Mouse (Mus musculus) macrophage (primary cell): ENCODE data around the gene Ncapd2. TPM values are rescaled to one million over a fixed set of nuclear protein-coding genes. Genes with fewer than 3 reads are reported as not detected.

ENCODE experiments used
- H3K27ac ChIP-seq: fragments of 350-480 bp; formaldehyde crosslinking; 2 replicates; pipeline ENCODE4 v1.9.0; 2021
- H3K36me3 ChIP-seq: fragments of 350-480 bp; formaldehyde crosslinking; 2 replicates; pipeline ENCODE4 v1.9.0; 2021; ENCODE audit errors: inconsistent target
- H3K4me3 ChIP-seq: fragments of 350-480 bp; formaldehyde crosslinking; 2 replicates; pipeline ENCODE4 v1.9.0; 2021; ENCODE audit errors: inconsistent target
- H3K79me2 ChIP-seq: fragments of 350-480 bp; formaldehyde crosslinking; 2 replicates; pipeline ENCODE4 v1.9.0; 2021; ENCODE audit errors: inconsistent target
- WGBS: methylation state at CpG from one replicate; pipeline ENCODE4 v1.1.7; 2026; ENCODE audit warnings: inconsistent platforms; ENCODE audit not compliant: missing documents; 5-methylcytosine and 5-hydroxymethylcytosine counted together
- polyA plus RNA-seq: library from polyadenylated mRNA; stranded (reverse); fragments of 250-400 nt; gene quantifications from 3 replicates; pipeline ENCODE4 v1.2.4, GENCODE M21; 2018; ENCODE audit warnings: inconsistent platforms

The Ncapd2 gene
- polyA plus RNA-seq, 1 experiment from 2014 or later = 10.3 TPM

DNA sequence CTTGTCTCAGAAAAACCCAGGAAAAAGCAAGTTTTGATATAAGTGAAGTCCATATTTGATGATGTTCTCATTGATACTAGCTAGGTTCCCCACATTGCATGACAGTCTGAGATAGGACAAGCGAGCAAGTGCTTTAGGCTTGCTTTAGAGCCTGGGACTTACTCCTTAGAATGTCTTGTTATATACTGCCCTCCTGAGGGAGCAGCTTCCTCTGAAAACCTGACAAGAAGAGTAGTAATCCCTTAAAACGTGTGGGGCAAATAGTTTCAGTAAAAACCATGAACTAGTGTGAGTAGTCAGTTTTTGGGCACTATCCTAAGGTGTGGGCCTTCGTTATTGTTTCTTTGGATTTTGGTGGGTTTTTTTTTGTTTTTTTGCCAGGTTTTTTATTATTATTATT is 48.4 kb downstream of the Ncapd2 start:
- Histone ChIP-seq H3K4me3 (no peak overlapping the region), H3K27ac (no peak overlapping the region), H3K36me3 (peaks cover 42% of the 10 kb centered on the region; the same call in 1 of the 2 replicates), H3K79me2 (peaks cover 31% of the 10 kb centered on the region)
- 88% methylated on average over 3 of the region's 3 CpGs for WGBS

DNA sequence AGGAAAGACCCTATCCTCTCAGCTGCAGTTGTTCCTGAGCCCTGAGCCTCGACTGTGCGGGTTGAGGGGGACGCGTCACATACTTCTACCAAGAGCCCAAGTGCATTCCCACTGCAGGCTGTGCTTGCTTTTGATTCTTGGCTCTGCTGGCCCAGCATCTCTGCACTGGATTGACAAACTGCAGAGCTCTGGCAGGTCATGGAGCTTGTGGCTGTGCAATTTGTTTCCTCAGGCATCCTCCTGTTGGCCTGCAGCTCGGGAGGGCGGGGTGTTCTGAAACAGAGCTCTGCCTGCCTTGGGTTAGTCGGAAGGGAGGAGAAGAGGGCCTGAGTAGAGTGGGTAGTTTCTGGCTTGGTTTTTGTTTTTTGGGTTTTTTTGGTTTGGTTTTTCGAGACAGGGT is 49.1 kb downstream of the Ncapd2 start:
- peaks cover 24% of the 10 kb centered on the region for H3K79me2 ChIP-seq
- H3K36me3 ChIP-seq = peaks cover 47% of the 10 kb centered on the region; the same call in 1 of the 2 replicates
- H3K27ac ChIP-seq = no peak overlapping the region
- H3K4me3 ChIP-seq = no peak overlapping the region
- WGBS = 93% methylated on average over 8 of the region's 8 CpGs

GRCm38 (mm10) chr6:125139747-125140146 is 51.8 kb downstream of the Ncapd2 start:
- Histone ChIP-seq H3K36me3 (peaks cover 63% of the 10 kb centered on the region; the same call in 1 of the 2 replicates), H3K27ac (no peak overlapping the region), H3K79me2 (peaks cover 2% of the 10 kb centered on the region; the same call in 1 of the 2 replicates), H3K4me3 (no peak overlapping the region)
- 95% methylated on average over 7 of the region's 7 CpGs for whole genome bisulfite sequencing

GRCm38 (mm10) chr6:125137002-125137671 is 54.4 kb downstream of the Ncapd2 start:
- Histone ChIP-seq H3K4me3 (no peak overlapping the region), H3K79me2 (peaks cover 28% of the 10 kb centered on the region), H3K27ac (no peak overlapping the region), H3K36me3 (peaks cover 68% of the 10 kb centered on the region)
- 89% methylated on average over 19 of the region's 19 CpGs for WGBS

- peaks cover 39% of the 10 kb centered on the region for H3K36me3 ChIP-seq
- H3K27ac ChIP-seq = peak overlapping the region; percentile 57
- peaks cover 32% of the 10 kb centered on the region for H3K79me2 ChIP-seq
- H3K4me3 ChIP-seq = peak overlapping the region; percentile 92
- WGBS = 1% methylated on average over 11 of the region's 11 CpGs
Measured at GRCm38 (mm10) chr6:125132470-125132869, 59.0 kb downstream of the Ncapd2 start.

- H3K36me3 ChIP-seq = peaks cover 39% of the 10 kb centered on the region
- peak within 1 kb of the TSS; percentile 80 for H3K27ac ChIP-seq
- H3K4me3 ChIP-seq = peak within 1 kb of the TSS; percentile 92
- WGBS = 2% methylated on average over 66 of the region's 66 CpGs
- H3K79me2 ChIP-seq = peaks cover 32% of the 10 kb centered on the region
Measured at GRCm38 (mm10) chr6:125131302-125132156, 60.0 kb downstream of the Ncapd2 start, which contains the start of gene Nop2. Nop2 (plus strand) TSS chr6:125131909.

- peaks cover 32% of the 10 kb centered on the region for H3K79me2 ChIP-seq
- H3K36me3 ChIP-seq = peaks cover 44% of the 10 kb centered on the region
- WGBS = 87% methylated on average over 20 of the region's 20 CpGs
- H3K27ac ChIP-seq = no peak overlapping the region
- no peak overlapping the region for H3K4me3 ChIP-seq
Measured at GRCm38 (mm10) chr6:125129710-125130402, 61.6 kb downstream of the Ncapd2 start.

GRCm38 (mm10) chr6:125128724-125129123 is 62.8 kb downstream of the Ncapd2 start:
- Histone ChIP-seq H3K79me2 (peaks cover 20% of the 10 kb centered on the region), H3K36me3 (peaks cover 48% of the 10 kb centered on the region), H3K4me3 (no peak overlapping the region), H3K27ac (no peak overlapping the region)
- 96% methylated on average over 8 of the region's 12 CpGs for WGBS

DNA sequence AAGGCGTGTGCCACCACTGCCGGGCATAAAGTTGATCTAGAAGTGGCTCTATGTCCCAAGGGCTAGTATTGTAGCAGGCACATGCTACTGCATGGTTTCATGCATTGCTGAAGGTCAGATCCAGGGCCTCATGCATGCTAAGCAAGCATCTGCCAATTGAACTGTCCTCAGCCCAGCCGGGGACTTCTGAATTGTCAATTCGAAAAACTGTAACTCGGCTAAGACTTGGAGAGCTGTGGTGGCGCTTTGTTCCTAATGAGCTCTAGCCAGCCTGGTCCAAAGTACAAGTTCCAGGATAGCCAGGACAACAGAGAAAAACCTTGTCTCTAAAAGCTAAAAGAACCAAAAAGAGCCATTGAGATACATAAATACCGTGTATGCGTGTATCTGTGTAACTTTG is 72.1 kb downstream of the Ncapd2 start:
- Histone ChIP-seq H3K27ac (no peak overlapping the region), H3K79me2 (no peaks in the 10 kb centered on the region), H3K36me3 (peaks cover 94% of the 10 kb centered on the region), H3K4me3 (no peak overlapping the region)
- 91% methylated on average over 8 of the region's 8 CpGs for WGBS

Other genes starting within 250 kb of the Ncapd2 start
- gene Cops7a, start 226.2 kb downstream of the Ncapd2 start, polyA plus RNA-seq = 42.8 to 68.7 TPM (median 51.4 TPM) in 3 replicates
- 10.8 to 32.4 TPM (median 17.5 TPM) in 3 replicates for gene Pianp, start 195.0 kb downstream of the Ncapd2 start, polyA plus RNA-seq
- 35.4 to 57.8 TPM (median 41.9 TPM) in 3 replicates for gene Zfp384, start 182.6 kb downstream of the Ncapd2 start, polyA plus RNA-seq
- 40.7 to 67.3 TPM (median 57.5 TPM) in 3 replicates for gene Ing4, start 151.9 kb downstream of the Ncapd2 start, polyA plus RNA-seq
- 1.4 to 5.9 TPM (median 3.2 TPM) in 3 replicates for gene Acrbp, start 142.0 kb downstream of the Ncapd2 start, polyA plus RNA-seq
- gene Lpar5, start 123.8 kb downstream of the Ncapd2 start, polyA plus RNA-seq = 10.0 to 28.0 TPM (median 23.5 TPM) in 3 replicates
- gene Chd4, start 95.7 kb downstream of the Ncapd2 start, polyA plus RNA-seq = 102 to 280 TPM (median 126 TPM) in 3 replicates
- 15.3 to 47.0 TPM (median 23.8 TPM) in 3 replicates for gene Nop2, start 59.8 kb downstream of the Ncapd2 start, polyA plus RNA-seq
- 14.3 to 29.7 TPM (median 18.2 TPM) in 3 replicates for gene Iffo1, start 46.5 kb downstream of the Ncapd2 start, polyA plus RNA-seq
- gene Gapdh, start 25.2 kb downstream of the Ncapd2 start, polyA plus RNA-seq = 1,249 to 2,484 TPM (median 2,323 TPM) in 3 replicates
- 32.5 to 47.9 TPM (median 40.8 TPM) in 3 replicates for gene Mrpl51, start 100 bp upstream of the Ncapd2 start, polyA plus RNA-seq
- gene Vamp1, start 23.9 kb upstream of the Ncapd2 start, polyA plus RNA-seq = 4.9 to 8.4 TPM (median 6.3 TPM) in 3 replicates
- 11.1 to 31.4 TPM (median 11.5 TPM) in 3 replicates for gene Tapbpl, start 40.2 kb upstream of the Ncapd2 start, polyA plus RNA-seq
- gene Cd27, start 45.3 kb upstream of the Ncapd2 start, polyA plus RNA-seq = not detected in 3 replicates
- not detected in 3 replicates for gene Tuba3a, start 94.3 kb upstream of the Ncapd2 start, polyA plus RNA-seq
- 54.9 to 70.4 TPM (median 60.9 TPM) in 3 replicates for gene Ltbr, start 122.2 kb upstream of the Ncapd2 start, polyA plus RNA-seq
- 0.93 to 1.8 TPM (median 1.3 TPM) in 3 replicates for gene Scnn1a, start 129.0 kb upstream of the Ncapd2 start, polyA plus RNA-seq
- gene Tnfrsf1a, start 157.7 kb upstream of the Ncapd2 start, polyA plus RNA-seq = 140 to 157 TPM (median 155 TPM) in 3 replicates
- gene Plekhg6, start 189.1 kb upstream of the Ncapd2 start, polyA plus RNA-seq = not detected in 3 replicates